ENCODE assay signal across 10 mouse cellular contexts in the genomic region with DNA sequence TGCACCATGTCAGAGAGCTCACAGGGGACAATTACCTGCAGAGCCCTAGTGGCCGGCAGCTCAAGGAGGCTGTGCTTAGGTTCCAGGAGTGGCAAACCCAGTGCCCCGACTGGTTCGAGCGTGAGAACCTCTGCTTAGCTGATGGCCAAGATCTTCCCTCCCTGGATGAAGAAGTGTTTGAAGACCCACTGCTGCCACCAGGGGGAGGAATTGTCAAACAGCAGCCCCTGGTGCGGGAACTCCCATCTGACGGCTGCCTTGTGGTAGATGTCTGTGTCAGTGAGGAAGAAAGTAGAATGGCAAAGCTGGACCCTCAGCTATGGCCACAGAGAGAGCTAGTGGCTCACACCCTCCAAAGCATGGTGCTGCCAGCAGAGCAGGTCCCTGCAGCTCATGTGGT. TPM values are rescaled to one million over a fixed set of nuclear protein-coding genes. Genes with fewer than 3 reads are reported as not detected.
DNase-seq lines count a peak whose midpoint lies in the region; ATAC-seq and TF ChIP-seq lines count a peak whose summit lies in the region.
"Had no signal": no experiment of that assay in that cellular context is flagged by ENCODE, and none has a peak within 500 bp of the region (broad histone marks: within the 10 kb centered on the region; RNA-seq: fewer than 3 reads in every experiment).

No protein-coding gene starts in this region.

- H3K4me3 ChIP-seq in gastrocnemius, adult 2 months = no peak overlapping the region
- no peak overlapping the region for H3K4me3 ChIP-seq in liver, adult 2 months (ENCODE audit: insufficient read depth, low read depth, low read length)
- no peak overlapping the region for H3K4me3 ChIP-seq in liver, embryonic 11.5 days (ENCODE audit: low read depth, low read length)
- H3K4me3 ChIP-seq: embryonic facial prominence, embryonic 15.5 days; midbrain, embryonic 13.5 days had no signal

- TF ChIP-seq POLR2A in liver, adult 2 months (IDR thresholded peaks at IDR 0.05; ENCODE audit: extremely low read depth, insufficient read depth, low read length) = no peak

- H3K36me3 ChIP-seq in liver, adult 2 months (ENCODE audit: control insufficient read depth, insufficient read depth, low read length) = peaks cover 7% of the 10 kb centered on the region; the same call in 1 of the 2 replicates
- peaks cover 13% of the 10 kb centered on the region for H3K36me3 ChIP-seq in liver, embryonic 11.5 days (ENCODE audit: control insufficient read depth, insufficient read depth, low read length)
- peaks cover 26% of the 10 kb centered on the region for H3K36me3 ChIP-seq in splenic B cell, adult 2 months (ENCODE audit: control insufficient read depth, insufficient read depth, low read length, poor library complexity, severe bottlenecking)

- no peaks in the 10 kb centered on the region for H3K27me3 ChIP-seq in liver, adult 2 months (ENCODE audit: control insufficient read depth, insufficient read depth, low read length)
- no peaks in the 10 kb centered on the region for H3K27me3 ChIP-seq in liver, embryonic 11.5 days (replicated peaks; ENCODE audit: control insufficient read depth, insufficient read depth, low read length)
- H3K27me3 ChIP-seq in splenic B cell, adult 2 months (ENCODE audit: control insufficient read depth, insufficient read depth, low read length, poor library complexity, severe bottlenecking) = no peaks in the 10 kb centered on the region
- H3K27me3 ChIP-seq: embryonic facial prominence, embryonic 15.5 days; midbrain, embryonic 13.5 days had no signal

- H3K9me3 ChIP-seq in liver, embryonic 11.5 days (ENCODE audit: control insufficient read depth, low read length) = no peaks in the 10 kb centered on the region
- H3K9me3 ChIP-seq: embryonic facial prominence, embryonic 15.5 days; midbrain, embryonic 13.5 days had no signal

- WGBS in liver, adult 2 months = 85% methylated on average over 6 of the region's 6 CpGs
- WGBS in liver, embryonic 11.5 days = 87% methylated on average over 6 of the region's 6 CpGs

- intact Hi-C loops in gastrocnemius, adult 2 months (cut with DNase I) = loop anchor here (5.0 kb wide), 1 partner anchor 44 kb away; no protein-coding TSS in a partner anchor

- no peak overlapping the region for H3K9ac ChIP-seq in liver, adult 2 months (ENCODE audit: low read depth, low read length)
- no peak overlapping the region for H3K9ac ChIP-seq in liver, embryonic 11.5 days (ENCODE audit: low read depth, low read length)
- H3K9ac ChIP-seq: embryonic facial prominence, embryonic 15.5 days; midbrain, embryonic 13.5 days had no signal

- ATAC-seq in liver, embryonic 11.5 days (replicated peaks; ENCODE audit: low FRiP score) = no peak
- no peak for ATAC-seq in activated CD4-positive, CD25-positive, alpha-beta regulatory T cell, adult 4 months
- ATAC-seq: midbrain, embryonic 13.5 days had no signal

- peak; percentile 42 for DNase-seq in gastrocnemius, adult 2 months
- DNase-seq in gastrocnemius, adult 8-10 months (ENCODE audit: low spot score in 2 of 2) = no peak
- no peak for DNase-seq in liver, adult 2 months (ENCODE audit: extremely low read depth, low read depth, low spot score)
- DNase-seq in liver, embryonic 11.5 days (ENCODE audit: low spot score) = no peak
- DNase-seq in T-cell, adult 2 months (ENCODE audit: low spot score) = peak; percentile 56
- peak; percentile 72 for DNase-seq in splenic B cell, adult 2 months (ENCODE audit: low read depth, low spot score)
- no peak for DNase-seq in urinary bladder, postnatal 14 days (ENCODE audit: low spot score)

- peak; percentile 32; the same call in 1 of the 2 replicates for TF ChIP-seq CTCF in gastrocnemius, adult 2 months (IDR thresholded peaks at IDR 0.05)
- peak; percentile 44 for TF ChIP-seq CTCF in liver, adult 2 months (IDR thresholded peaks at IDR 0.05; ENCODE audit: low read depth, low read length)

- H3K4me2 ChIP-seq in liver, embryonic 11.5 days = no peak overlapping the region
- H3K4me2 ChIP-seq: embryonic facial prominence, embryonic 15.5 days; midbrain, embryonic 13.5 days had no signal

- H3K4me1 ChIP-seq in liver, adult 2 months (ENCODE audit: control insufficient read depth, insufficient read depth, low read length) = 0 out of 2 replicates have a peak, but pooled peaks cover 2% of the 10 kb centered on the region
- H3K4me1 ChIP-seq in liver, embryonic 11.5 days (replicated peaks; ENCODE audit: control insufficient read depth, insufficient read depth, low read length) = 0 out of 2 replicates have a peak, but pooled peaks cover 3% of the 10 kb centered on the region

- H3K79me2 ChIP-seq in liver, adult 2 months (ENCODE audit: control insufficient read depth, insufficient read depth, low read length) = no peaks in the 10 kb centered on the region

- no peak overlapping the region for H3K27ac ChIP-seq in gastrocnemius, adult 2 months
- H3K27ac ChIP-seq in liver, adult 2 months (replicated peaks; ENCODE audit: insufficient read depth, low read depth, low read length) = no peak overlapping the region
- H3K27ac ChIP-seq in liver, embryonic 11.5 days (ENCODE audit: low read depth, low read length) = no peak overlapping the region
- H3K27ac ChIP-seq: embryonic facial prominence, embryonic 15.5 days; midbrain, embryonic 13.5 days had no signal

RNA-seq across cellular contexts. Expression of gene Tmem121b, which starts 12.1 kb away (rescaled TPM):
- not detected for total RNA-seq in gastrocnemius, adult 2 months (2021)
- not detected for total RNA-seq in gastrocnemius, adult 8-10 months (2022)
- total RNA-seq in liver, adult 2 months (2014; rRNA removed) = under 0.01 TPM in 1 of 2 replicates, not detected in the other
- polyA plus RNA-seq in liver, adult 2 months (2012; rRNA removed) = not detected in 2 replicates
- 0.07 TPM in 1 of 2 replicates, not detected in the other for polyA plus RNA-seq in liver, embryonic 11.5 days (2014; fragmentation: Nextera tagmentation; extraction: Ambion mirVana)
- under 1 TPM; 0.13 to 0.22 TPM for polyA plus RNA-seq in activated CD4-positive, CD25-positive, alpha-beta regulatory T cell, adult 4 months (2017; shearing (Covaris generic))

RNA-seq across cellular contexts. Expression of gene Il17ra, which starts 18.5 kb away (rescaled TPM):
- 1 to 10 TPM in 1 of 2 experiments, under 1 TPM in 1; 0.99 to 2.0 TPM for total RNA-seq in gastrocnemius, adult 2 months (2021)
- total RNA-seq in gastrocnemius, adult 8-10 months (2022) = 1 to 10 TPM in 3 of 4 experiments, under 1 TPM in 1; 0.75 to 2.6 (median 1.3) TPM
- total RNA-seq in liver, adult 2 months (2014; rRNA removed) = 3.6 and 6.5 TPM in 2 replicates
- 13.2 and 20.7 TPM in 2 replicates for polyA plus RNA-seq in liver, adult 2 months (2012; rRNA removed)
- 6.8 and 8.7 TPM in 2 replicates for polyA plus RNA-seq in liver, embryonic 11.5 days (2014; fragmentation: Nextera tagmentation; extraction: Ambion mirVana)
- 10 to 100 TPM; 19.0 to 22.5 TPM for polyA plus RNA-seq in activated CD4-positive, CD25-positive, alpha-beta regulatory T cell, adult 4 months (2017; shearing (Covaris generic))

RNA-seq across cellular contexts. Expression of gene Hdhd5, which starts 49.6 kb away (rescaled TPM):
- total RNA-seq in gastrocnemius, adult 2 months (2021) = 10 to 100 TPM; 19.4 to 28.5 TPM
- total RNA-seq in gastrocnemius, adult 8-10 months (2022) = 10 to 100 TPM; 21.1 to 23.2 (median 22.1) TPM
- 21.1 and 22.3 TPM in 2 replicates for total RNA-seq in liver, adult 2 months (2014; rRNA removed)
- 32.6 and 36.7 TPM in 2 replicates for polyA plus RNA-seq in liver, adult 2 months (2012; rRNA removed)
- polyA plus RNA-seq in liver, embryonic 11.5 days (2014; fragmentation: Nextera tagmentation; extraction: Ambion mirVana) = 19.9 and 20.7 TPM in 2 replicates
- 10 to 100 TPM; 30.0 to 32.7 TPM for polyA plus RNA-seq in activated CD4-positive, CD25-positive, alpha-beta regulatory T cell, adult 4 months (2017; shearing (Covaris generic))

Comparison
In these comparisons a context has a peak if more than half of its experiments do, and no peak if none do; other contexts are left out.
1. DNase-seq: peak in gastrocnemius, adult 2 months (single experiment), T-cell, adult 2 months (single experiment) and splenic B cell, adult 2 months (single experiment); none in gastrocnemius, adult 8-10 months (0 of 2), liver, adult 2 months (single experiment), liver, embryonic 11.5 days (single experiment) and urinary bladder, postnatal 14 days (single experiment).